Mouse (Mus musculus): ENCODE data around the gene Gm9922. TPM values are rescaled to one million over a fixed set of nuclear protein-coding genes. Genes with fewer than 3 reads are reported as not detected.

Gene Gm9922
- 0.57 and 2.6 TPM in 2 replicates for polyA plus RNA-seq (2012; rRNA removed; ENCODE audit: low replicate concordance)

GRCm38 (mm10) chr14:101729237-101729971 lies at the start of gene Gm9922, which contains the start of gene Lmo7:
Gm9922 (minus strand) TSS chr14:101729814.
Lmo7 (plus strand) TSS chr14:101729957.

Other genes with a start within 250 kb of the Gm9922 start
- 15.6 and 23.3 TPM in 2 replicates for gene Tbc1d4, start 120.6 kb downstream of the Gm9922 start, polyA plus RNA-seq (2012; rRNA removed; ENCODE audit: low replicate concordance)
- 27.2 and 36.1 TPM in 2 replicates for gene Commd6, start 89.1 kb downstream of the Gm9922 start, polyA plus RNA-seq (2012; rRNA removed; ENCODE audit: low replicate concordance)
- gene Uchl3, start 75.8 kb downstream of the Gm9922 start, polyA plus RNA-seq (2012; rRNA removed; ENCODE audit: low replicate concordance), result 8.3 and 14.5 TPM in 2 replicates
- gene Lmo7, start 143 bp upstream of the Gm9922 start, polyA plus RNA-seq (2012; rRNA removed; ENCODE audit: low replicate concordance), result 9.8 and 16.0 TPM in 2 replicates

All from subcutaneous adipose tissue, adult 2 months (tissue).